Mouse (Mus musculus) heart, postnatal 0 days (tissue): ENCODE data around the gene Erg.

Experiments used
- CTCF ChIP-seq: IDR thresholded peaks from 2 replicates; pipeline ENCODE4 v1.5.1; 2016; ENCODE audit warnings: antibody characterized with exemption, control low read depth, low read depth
- EP300 ChIP-seq: IDR thresholded peaks from 2 replicates; pipeline ENCODE4 v1.6.1; 2016; ENCODE audit warnings: antibody characterized with exemption, low read depth

GRCm38 (mm10) chr16:95398761-95399343 is 187.5 kb downstream of the Erg start:
- TF ChIP-seq CTCF = no peak
- no peak for TF ChIP-seq EP300
